Mouse (Mus musculus): ENCODE measurements around the gene Ifi47. TPM values are rescaled to one million over a fixed set of nuclear protein-coding genes. Genes with fewer than 3 reads are reported as not detected.

Ifi47 gene
- polyA plus RNA-seq, 1 experiment from 2014 or later: 2.1 TPM

- no peak overlapping the region for H3K4me2 ChIP-seq
- no peak for ATAC-seq (replicated peaks; ENCODE audit: low FRiP score)
- H3K27ac ChIP-seq: no peak overlapping the region
- WGBS: 84% methylated on average over 2 of the region's 2 CpGs
- H3K9ac ChIP-seq: no peak overlapping the region
- no peaks in the 10 kb centered on the region for H3K36me3 ChIP-seq
- no peaks in the 10 kb centered on the region for H3K27me3 ChIP-seq
- no peaks in the 10 kb centered on the region for H3K9me3 ChIP-seq (replicated peaks)
- peaks cover 6% of the 10 kb centered on the region for H3K4me1 ChIP-seq
- H3K4me3 ChIP-seq (replicated peaks): no peak overlapping the region
These were observed 16.4 kb downstream of the Ifi47 start for GRCm38 (mm10) chr11:49092786-49093185.

- no peak overlapping the region for H3K9ac ChIP-seq
- no peak for ATAC-seq (replicated peaks; ENCODE audit: low FRiP score)
- 90% methylated on average over 6 of the region's 6 CpGs for WGBS
These were observed 17.7 kb downstream of the Ifi47 start for GRCm38 (mm10) chr11:49093861-49094660.

GRCm38 (mm10) chr11:49095367-49095766 lies 19.0 kb downstream of the Ifi47 start:
- H3K27me3 ChIP-seq: no peaks in the 10 kb centered on the region
- H3K27ac ChIP-seq: no peak overlapping the region
- 81% methylated on average over 4 of the region's 4 CpGs for WGBS
- H3K9ac ChIP-seq: no peak overlapping the region
- ATAC-seq (replicated peaks; ENCODE audit: low FRiP score): no peak
- H3K36me3 ChIP-seq: no peaks in the 10 kb centered on the region
- no peaks in the 10 kb centered on the region for H3K9me3 ChIP-seq (replicated peaks)
- no peak overlapping the region for H3K4me2 ChIP-seq
- H3K4me1 ChIP-seq: no peaks in the 10 kb centered on the region
- no peak overlapping the region for H3K4me3 ChIP-seq (replicated peaks)

More at GRCm38 (mm10) chr11:49093861-49094660, 17.7 kb downstream of the Ifi47 start:
- Histone ChIP-seq H3K27me3 (no peaks in the 10 kb centered on the region), H3K36me3 (no peaks in the 10 kb centered on the region), H3K27ac (no peak overlapping the region), H3K9me3 (replicated peaks) (no peaks in the 10 kb centered on the region), H3K4me3 (replicated peaks) (no peak overlapping the region), H3K4me1 (no peaks in the 10 kb centered on the region), H3K4me2 (no peak overlapping the region)

- Histone ChIP-seq H3K9ac (no peak overlapping the region), H3K27me3 (no peaks in the 10 kb centered on the region), H3K9me3 (replicated peaks) (no peaks in the 10 kb centered on the region), H3K36me3 (no peaks in the 10 kb centered on the region), H3K27ac (no peak overlapping the region), H3K4me1 (peaks cover 3% of the 10 kb centered on the region; the same call in 1 of the 2 replicates), H3K4me3 (replicated peaks) (no peak overlapping the region), H3K4me2 (no peak overlapping the region)
- 93% methylated on average over 3 of the region's 3 CpGs for WGBS
- no peak for ATAC-seq (replicated peaks; ENCODE audit: low FRiP score)
These were observed 24.0 kb downstream of the Ifi47 start for GRCm38 (mm10) chr11:49100409-49100808.

- ATAC-seq (replicated peaks; ENCODE audit: low FRiP score): no peak
- Histone ChIP-seq H3K9me3 (replicated peaks) (no peaks in the 10 kb centered on the region), H3K9ac (no peak overlapping the region), H3K27ac (no peak overlapping the region), H3K4me3 (replicated peaks) (no peak overlapping the region), H3K36me3 (no peaks in the 10 kb centered on the region), H3K27me3 (no peaks in the 10 kb centered on the region), H3K4me1 (peaks cover 3% of the 10 kb centered on the region; the same call in 1 of the 2 replicates), H3K4me2 (no peak overlapping the region)
- WGBS: 68% methylated on average over 5 of the region's 5 CpGs
These were observed 25.1 kb downstream of the Ifi47 start for GRCm38 (mm10) chr11:49101500-49101899.

- Histone ChIP-seq H3K4me2 (peak overlapping the region; percentile 32; the same call in 1 of the 2 replicates), H3K9me3 (replicated peaks) (no peaks in the 10 kb centered on the region), H3K4me3 (replicated peaks) (no peak overlapping the region), H3K27me3 (no peaks in the 10 kb centered on the region), H3K4me1 (peaks cover 6% of the 10 kb centered on the region), H3K27ac (no peak overlapping the region), H3K36me3 (no peaks in the 10 kb centered on the region), H3K9ac (no peak overlapping the region)
- 11% methylated on average over 8 of the region's 8 CpGs for WGBS
- ATAC-seq (replicated peaks; ENCODE audit: low FRiP score): peak; percentile 82
These were observed 26.8 kb downstream of the Ifi47 start for GRCm38 (mm10) chr11:49103047-49103693.

- 48% methylated on average over 1 of the region's 1 CpGs for WGBS
- H3K4me1 ChIP-seq: peaks cover 6% of the 10 kb centered on the region
- no peak for ATAC-seq (replicated peaks; ENCODE audit: low FRiP score)
- no peak overlapping the region for H3K4me3 ChIP-seq (replicated peaks)
- no peaks in the 10 kb centered on the region for H3K9me3 ChIP-seq (replicated peaks)
- no peak overlapping the region for H3K4me2 ChIP-seq
- 0 out of 2 replicates have a peak, but pooled peaks cover 5% of the 10 kb centered on the region for H3K27me3 ChIP-seq
- H3K36me3 ChIP-seq: no peaks in the 10 kb centered on the region
- H3K9ac ChIP-seq: no peak overlapping the region
- no peak overlapping the region for H3K27ac ChIP-seq
These were observed 29.4 kb downstream of the Ifi47 start for GRCm38 (mm10) chr11:49105752-49106151.

- H3K27ac ChIP-seq: no peak overlapping the region
- no peak overlapping the region for H3K9ac ChIP-seq
- WGBS: 47% methylated on average over 10 of the region's 10 CpGs
These were observed 31.5 kb downstream of the Ifi47 start for GRCm38 (mm10) chr11:49107650-49108537.

GRCm38 (mm10) chr11:49108833-49109232 lies 32.4 kb downstream of the Ifi47 start:
- Histone ChIP-seq H3K27me3 (0 out of 2 replicates have a peak, but pooled peaks cover 5% of the 10 kb centered on the region), H3K36me3 (no peaks in the 10 kb centered on the region), H3K9me3 (replicated peaks) (no peaks in the 10 kb centered on the region), H3K27ac (no peak overlapping the region), H3K4me1 (peaks cover 6% of the 10 kb centered on the region; the same call in 1 of the 2 replicates), H3K9ac (no peak overlapping the region), H3K4me3 (replicated peaks) (no peak overlapping the region), H3K4me2 (no peak overlapping the region)
- WGBS: 30% methylated on average over 1 of the region's 1 CpGs
- 0 out of 2 replicates have a peak, but pooled peaks have one; percentile 15 for ATAC-seq (replicated peaks; ENCODE audit: low FRiP score)

More at GRCm38 (mm10) chr11:49107650-49108537, 31.5 kb downstream of the Ifi47 start:
- no peaks in the 10 kb centered on the region for H3K9me3 ChIP-seq (replicated peaks)
- peaks cover 9% of the 10 kb centered on the region for H3K4me1 ChIP-seq
- 0 out of 2 replicates have a peak, but pooled peaks cover 5% of the 10 kb centered on the region for H3K27me3 ChIP-seq
- no peaks in the 10 kb centered on the region for H3K36me3 ChIP-seq
- no peak for ATAC-seq (replicated peaks; ENCODE audit: low FRiP score)
- no peak overlapping the region for H3K4me2 ChIP-seq
- no peak overlapping the region for H3K4me3 ChIP-seq (replicated peaks)

- Histone ChIP-seq H3K9me3 (replicated peaks) (no peaks in the 10 kb centered on the region), H3K4me2 (no peak overlapping the region), H3K4me1 (peaks cover 6% of the 10 kb centered on the region; the same call in 1 of the 2 replicates), H3K36me3 (no peaks in the 10 kb centered on the region), H3K9ac (no peak overlapping the region), H3K4me3 (replicated peaks) (no peak overlapping the region), H3K27me3 (0 out of 2 replicates have a peak, but pooled peaks cover 5% of the 10 kb centered on the region), H3K27ac (no peak overlapping the region)
- no peak for ATAC-seq (replicated peaks; ENCODE audit: low FRiP score)
- 52% methylated on average over 1 of the region's 1 CpGs for WGBS
These were observed 34.6 kb downstream of the Ifi47 start for GRCm38 (mm10) chr11:49111000-49111399.

- WGBS: 85% methylated on average over 6 of the region's 6 CpGs
- no peak overlapping the region for H3K4me3 ChIP-seq (replicated peaks)
- no peak overlapping the region for H3K4me2 ChIP-seq
- no peak for ATAC-seq (replicated peaks; ENCODE audit: low FRiP score)
- 0 out of 2 replicates have a peak, but pooled peaks cover 5% of the 10 kb centered on the region for H3K27me3 ChIP-seq
- H3K9me3 ChIP-seq (replicated peaks): no peaks in the 10 kb centered on the region
- no peak overlapping the region for H3K9ac ChIP-seq
- H3K27ac ChIP-seq: no peak overlapping the region
- peaks cover 6% of the 10 kb centered on the region; the same call in 1 of the 2 replicates for H3K4me1 ChIP-seq
- H3K36me3 ChIP-seq: no peaks in the 10 kb centered on the region
These were observed 36.3 kb downstream of the Ifi47 start for GRCm38 (mm10) chr11:49112624-49113219.
